Mouse (Mus musculus): ENCODE data around the gene Gm8897. TPM values are rescaled to one million over a fixed set of nuclear protein-coding genes. Genes with fewer than 3 reads are reported as not detected.
"Not testable (repeated sequence)": the region's sequence is repeated elsewhere in the genome, so short reads cannot be mapped to it uniquely, and the experiment has no call there.

Gene Gm8897
- not detected in 2 replicates for polyA plus RNA-seq (2012; rRNA removed)

GRCm38 (mm10) chr5:11416118-11416517, at the start of gene Gm8897:
TSS of gene Gm8897 (plus strand) at chr5:11416418.
- not testable (repeated sequence) for H3K27me3 ChIP-seq (ENCODE audit: control insufficient read depth, insufficient read depth, low read length); H3K4me1 ChIP-seq (ENCODE audit: control insufficient read depth, insufficient read depth, insufficient read length, low read length); H3K4me3 ChIP-seq (ENCODE audit: low read depth, low read length); H3K27ac ChIP-seq (ENCODE audit: insufficient read depth, low read depth, low read length); H3K36me3 ChIP-seq (ENCODE audit: control insufficient read depth, insufficient read depth, low read length)
- 46% methylated on average over 2 of the region's 2 CpGs for WGBS

DNA sequence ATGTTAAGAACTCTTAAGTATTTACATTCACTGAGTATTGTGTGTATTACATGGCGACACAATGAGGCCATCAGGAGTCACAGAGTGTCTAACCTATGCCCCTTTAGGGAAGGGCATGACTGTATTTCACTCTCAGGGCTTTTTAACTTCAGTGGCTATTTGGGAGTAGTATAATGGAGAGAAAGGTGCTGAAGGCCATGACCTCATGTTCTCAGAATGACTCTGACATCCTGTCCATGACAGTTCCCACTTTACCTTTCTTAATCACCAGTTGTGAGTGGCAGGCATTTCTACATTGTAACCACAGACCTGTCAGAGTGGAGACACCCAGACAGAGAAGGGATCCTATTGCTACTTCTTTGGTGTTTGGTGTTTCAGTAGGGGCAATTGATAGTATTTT, 473 bp downstream of the Gm8897 start:
- not testable (repeated sequence) for H3K27ac ChIP-seq (ENCODE audit: insufficient read depth, low read depth, low read length); H3K4me1 ChIP-seq (ENCODE audit: control insufficient read depth, insufficient read depth, insufficient read length, low read length); H3K4me3 ChIP-seq (ENCODE audit: low read depth, low read length); H3K27me3 ChIP-seq (ENCODE audit: control insufficient read depth, insufficient read depth, low read length); H3K36me3 ChIP-seq (ENCODE audit: control insufficient read depth, insufficient read depth, low read length)
- WGBS: 76% methylated on average over 1 of the region's 1 CpGs

Other genes with a start within 250 kb of the Gm8897 start
- not detected in 2 replicates for gene Gm5861, start 233.3 kb upstream of the Gm8897 start, polyA plus RNA-seq (2012; rRNA removed)
- gene Gm8890, start 160.4 kb upstream of the Gm8897 start, polyA plus RNA-seq (2012; rRNA removed): 0.18 and 0.60 TPM in 2 replicates
- 0.14 TPM in 1 of 2 replicates, not detected in the other for gene Speer1, start 74.9 kb upstream of the Gm8897 start, polyA plus RNA-seq (2012; rRNA removed)
- not detected in 2 replicates for gene Gm8906, start 86.3 kb downstream of the Gm8897 start, polyA plus RNA-seq (2012; rRNA removed)
- gene Gm6460, start 178.5 kb downstream of the Gm8897 start, polyA plus RNA-seq (2012; rRNA removed): 0.27 TPM in 1 of 2 replicates, not detected in the other

All from small intestine, adult 2 months (tissue).